Mouse (Mus musculus): ENCODE data around the gene Mrgprx1.

Mrgprx1 gene

GRCm38 (mm10) chr7:48027497-48027896 lies at the start of gene Mrgprx1:
TSS of gene Mrgprx1 (minus strand) at chr7:48027597.
- DNase-seq = no peak

- no peak for DNase-seq
Observed at GRCm38 (mm10) chr7:48075521-48075920, 48.1 kb upstream of the Mrgprx1 start.

DNA sequence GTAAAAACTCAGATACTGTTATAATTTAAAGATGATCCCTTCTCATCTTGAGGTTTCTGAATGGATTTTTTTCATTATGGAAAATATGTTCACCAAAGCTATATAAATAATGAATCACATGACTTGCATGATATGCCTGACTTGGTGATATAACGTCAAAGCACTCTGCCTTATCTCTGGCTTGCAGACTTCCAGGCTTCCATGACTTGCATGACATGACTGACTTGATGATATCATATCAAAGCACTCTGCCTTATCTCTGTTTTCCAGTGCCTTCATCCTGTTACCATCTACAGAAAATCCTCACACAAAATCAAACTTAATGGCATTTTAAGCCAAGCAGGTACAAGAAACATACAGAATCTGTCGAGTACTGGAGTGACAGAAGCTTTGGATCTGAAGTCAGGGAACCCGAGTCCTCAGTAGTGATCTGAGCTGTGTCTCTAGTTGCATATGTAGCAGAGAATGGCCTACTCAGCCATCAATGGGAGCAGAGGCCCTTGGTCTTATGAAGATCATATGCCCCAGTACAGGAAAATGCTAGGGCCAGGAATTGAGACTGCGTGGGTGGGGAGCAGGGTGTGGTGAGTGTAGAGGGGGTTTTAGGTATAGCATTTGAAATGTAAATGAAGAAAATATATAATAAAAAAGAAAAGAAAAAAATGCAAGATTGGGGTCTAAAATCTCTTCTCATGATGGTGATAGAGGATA lies 19.2 kb upstream of the Mrgprx1 start:
- DNase-seq = no peak

DNA sequence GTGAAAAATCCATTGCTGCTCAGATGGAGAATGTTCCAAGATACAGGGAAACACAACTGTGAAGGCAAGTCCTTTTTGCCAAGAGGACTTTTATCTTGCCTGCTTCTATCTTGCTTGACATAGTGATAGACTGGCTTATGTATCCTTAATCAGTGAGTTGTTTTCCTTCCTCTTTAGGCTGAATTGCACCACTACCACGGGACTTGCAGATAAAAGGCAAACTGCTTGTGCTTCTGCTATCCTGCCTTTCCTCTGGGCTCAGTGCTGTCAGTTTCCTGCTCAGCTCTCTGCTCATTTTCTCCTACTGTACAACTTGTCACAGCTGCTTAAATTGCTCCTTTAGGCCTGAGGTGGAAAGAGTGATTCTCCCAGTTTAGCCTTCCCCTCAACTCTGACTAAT lies 16.6 kb upstream of the Mrgprx1 start:
- no peak for DNase-seq

DNA sequence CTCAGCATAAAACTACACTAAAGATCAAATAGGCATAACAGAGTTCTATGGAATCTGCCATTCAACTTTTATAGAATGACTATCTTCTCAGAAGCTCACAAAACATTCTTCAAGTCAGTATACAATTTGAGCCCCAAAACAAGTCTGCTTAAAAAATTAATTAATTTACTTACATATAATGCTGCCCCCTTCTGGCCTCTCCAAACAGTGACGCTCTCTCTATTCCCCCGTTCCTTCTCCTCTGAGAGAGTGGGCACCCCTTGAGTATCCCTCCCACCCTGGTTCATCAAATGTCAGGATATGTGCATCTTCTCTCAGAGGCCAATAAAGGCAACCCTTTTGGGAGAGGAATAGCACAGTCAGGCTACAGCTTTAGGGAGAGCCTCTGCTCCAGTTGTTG lies 9.5 kb downstream of the Mrgprx1 start:
- no peak for DNase-seq

DNA sequence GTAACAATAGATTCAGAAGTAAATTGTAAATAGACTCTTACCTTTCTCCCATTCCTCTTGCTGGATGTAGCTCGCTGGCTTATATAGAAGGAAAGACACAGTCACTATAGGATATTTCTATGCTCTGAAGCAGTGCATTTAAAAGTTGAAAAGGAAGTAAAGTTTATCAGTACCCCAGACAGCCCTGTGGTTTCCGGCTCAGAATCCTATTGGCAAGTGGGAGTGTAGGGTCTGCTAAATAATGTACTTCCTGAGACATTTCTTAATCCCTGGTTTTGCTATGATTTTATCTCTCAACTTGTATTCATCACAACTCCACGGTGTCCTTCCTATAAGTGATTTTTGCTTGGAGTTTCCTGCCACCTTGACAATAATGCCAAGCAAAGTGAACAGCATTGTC lies 31.7 kb downstream of the Mrgprx1 start:
- DNase-seq = no peak

DNA sequence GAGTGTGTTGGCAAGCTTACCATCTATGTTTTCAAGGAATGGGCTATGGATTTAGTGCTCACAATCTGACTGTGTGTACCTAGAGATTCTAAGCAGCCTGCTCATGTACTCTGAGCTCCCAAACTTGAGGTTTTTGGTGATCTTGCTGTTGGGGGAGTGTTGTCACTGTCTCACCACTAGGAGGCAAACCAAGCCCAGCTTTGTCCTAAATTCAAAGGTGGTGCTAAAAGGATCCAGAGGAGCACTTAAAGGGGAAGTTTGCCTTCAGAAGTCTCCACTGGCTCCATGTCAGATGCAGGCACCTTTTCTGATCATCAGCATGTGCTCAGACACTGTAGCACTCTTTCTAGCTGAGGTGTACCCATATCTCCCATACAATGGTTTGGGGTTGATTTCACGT lies 40.6 kb downstream of the Mrgprx1 start:
- DNase-seq = no peak

DNA sequence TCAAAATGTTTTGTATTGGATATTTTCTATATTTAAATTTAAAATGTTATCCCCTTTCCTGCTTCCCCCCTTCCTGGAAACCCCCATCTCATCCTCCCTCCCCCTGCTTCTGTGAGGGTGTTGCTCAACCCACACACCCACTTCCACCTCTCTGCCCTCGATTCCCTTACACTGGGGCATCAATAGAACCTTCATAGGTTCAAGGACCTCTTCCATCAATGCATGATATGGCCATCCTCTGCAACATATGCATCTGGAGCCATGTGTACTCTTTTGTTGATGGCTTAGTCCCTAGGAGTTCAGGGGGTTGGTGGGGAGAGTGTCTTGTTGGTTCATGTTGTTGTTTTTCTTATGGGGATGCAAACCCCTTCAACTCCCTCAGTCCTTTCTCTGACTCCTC lies 45.4 kb downstream of the Mrgprx1 start, which contains the start of gene Mrgpra4:
Mrgpra4 (minus strand) TSS at position 101 of the 400 bp plus-strand sequence.
- DNase-seq = no peak
